Mouse (Mus musculus) hematopoietic multipotent progenitor cell, adult 10-12 weeks (in vitro differentiated cells): ENCODE results near the gene Fam120b. TPM values are rescaled to one million over a fixed set of nuclear protein-coding genes. Genes with fewer than 3 reads are reported as not detected.

ENCODE experiments used
- polyA plus RNA-seq: library from polyadenylated mRNA; stranded (reverse); fragments of >175 nt; gene quantifications from 2 replicates; pipeline ENCODE4 v1.2.3, GENCODE M21; 2012; ENCODE audit warnings: low replicate concordance

The Fam120b gene
- polyA plus RNA-seq = 6.8 and 11.2 TPM in 2 replicates

DNA sequence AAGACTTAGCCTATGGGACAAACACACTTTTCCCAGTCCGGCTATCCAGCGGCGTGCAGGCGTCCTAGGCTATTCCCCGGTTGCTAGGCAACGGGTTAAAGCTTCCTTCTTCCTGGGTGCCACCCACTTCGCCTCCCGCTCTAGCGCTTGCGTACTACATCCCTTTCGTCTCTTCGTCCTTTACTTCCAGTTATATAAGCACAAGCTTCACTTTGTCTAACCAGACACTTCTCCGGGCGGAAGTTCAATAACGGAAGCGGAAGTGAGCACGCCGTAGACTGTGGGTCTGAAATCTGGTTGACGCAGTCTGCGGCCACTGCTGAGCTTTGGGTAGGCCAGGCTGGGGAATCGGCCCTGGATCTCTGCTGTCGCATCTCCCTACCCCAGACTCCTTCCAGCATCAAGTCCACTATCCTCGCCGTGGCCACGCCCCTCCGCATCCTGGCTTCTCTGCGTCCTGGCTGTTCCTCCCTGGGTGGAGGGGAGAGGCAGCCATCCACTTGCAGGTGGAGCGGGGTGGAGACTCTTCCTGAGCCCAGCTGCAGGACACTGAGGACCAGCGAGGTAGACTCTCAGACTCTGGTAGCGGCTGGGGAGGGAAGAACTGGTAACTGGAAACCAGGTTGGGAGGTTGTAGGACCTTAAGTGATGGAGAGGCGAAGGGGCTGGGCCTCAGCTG, at the start of gene Fam120b:
Gene Fam120b (plus strand): TSS at position 206 of the 679 bp plus-strand sequence.

DNA sequence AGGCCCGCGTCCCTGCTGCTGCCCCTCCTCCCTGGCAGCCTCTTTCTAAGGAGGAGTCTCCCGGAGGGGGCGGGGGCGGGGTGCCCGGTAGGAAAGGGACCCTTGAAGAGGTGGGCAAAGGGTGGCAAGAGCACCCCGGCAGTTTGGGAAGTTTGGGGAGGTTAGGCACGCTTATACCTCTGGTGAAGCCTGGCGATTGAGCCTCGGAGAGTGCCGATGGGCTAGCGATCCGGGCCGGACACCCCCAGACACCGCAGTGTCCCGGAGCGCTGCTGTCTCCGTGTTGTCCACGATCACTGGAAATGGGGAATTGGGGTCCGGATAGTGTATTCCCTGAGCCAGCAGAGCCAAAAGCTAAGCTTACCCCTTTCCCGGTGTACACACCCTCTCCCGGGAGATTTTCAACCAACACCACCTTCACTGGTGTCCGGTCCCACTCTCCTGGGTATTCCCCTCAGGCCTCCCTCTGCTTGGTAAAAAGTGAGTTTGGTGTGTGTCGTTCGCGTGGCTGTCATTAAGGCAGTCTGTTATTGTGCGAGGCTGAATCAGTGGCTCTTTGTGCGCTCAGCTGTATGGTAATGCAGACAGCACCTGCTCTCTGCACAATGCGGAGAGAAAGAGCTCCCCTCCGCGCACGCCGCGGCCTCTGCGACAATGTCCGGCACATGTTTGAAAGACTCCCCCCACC, 19.4 kb upstream of the Fam120b start, which contains the start of gene Dll1:
Gene Dll1 (minus strand): TSS at position 379 of the 688 bp plus-strand sequence.

Other genes with a start within 250 kb of the Fam120b start
- 8.7 and 15.1 TPM in 2 replicates for gene Dll1, start 19.3 kb upstream of the Fam120b start, polyA plus RNA-seq
- gene Psmb1, start 103.5 kb downstream of the Fam120b start, polyA plus RNA-seq = 3.3 and 47.4 TPM in 2 replicates
- 5.9 and 6.0 TPM in 2 replicates for gene Tbp, start 103.7 kb downstream of the Fam120b start, polyA plus RNA-seq
- gene Pdcd2, start 131.1 kb downstream of the Fam120b start, polyA plus RNA-seq = 67.4 and 76.5 TPM in 2 replicates
- gene Prdm9, start 168.2 kb downstream of the Fam120b start, polyA plus RNA-seq = 3.6 and 6.9 TPM in 2 replicates